In genomic region chr11:100823543-100824313, GRCm38 (mm10) we compare ENCODE assay signal across 12 mouse cellular contexts. TPM values are rescaled to one million over a fixed set of nuclear protein-coding genes. Genes with fewer than 3 reads are reported as not detected.
DNase-seq lines count a peak whose midpoint lies in the region; ATAC-seq and TF ChIP-seq lines count a peak whose summit lies in the region.
"Had no signal": no experiment of that assay in that cellular context is flagged by ENCODE, and none has a peak within 500 bp of the region (broad histone marks: within the 10 kb centered on the region; RNA-seq: fewer than 3 reads in every experiment).

No protein-coding gene starts in this region.

- no peak for ATAC-seq in heart, embryonic 14.5 days (ENCODE audit: insufficient number of reproducible peaks, insufficient read depth, low FRiP score, low read depth)
- ATAC-seq in G1E (ENCODE audit: extremely low read depth, insufficient number of reproducible peaks, low FRiP score, poor library complexity, severe bottlenecking), result peak; percentile 59; the same call in 1 of the 2 replicates
- ATAC-seq in liver, embryonic 14.5 days (ENCODE audit: insufficient read depth), result peak; percentile 52
- no peak for ATAC-seq in forebrain, embryonic 15.5 days (replicated peaks)
- no peak for ATAC-seq in forebrain, postnatal 0 days

- H3K9me3 ChIP-seq in heart, embryonic 14.5 days (ENCODE audit: control insufficient read depth, low read length), result no peaks in the 10 kb centered on the region
- H3K9me3 ChIP-seq in G1E (replicated peaks), result no peaks in the 10 kb centered on the region
- H3K9me3 ChIP-seq in liver, embryonic 14.5 days (ENCODE audit: control insufficient read depth, low read length), result no peaks in the 10 kb centered on the region
- H3K9me3 ChIP-seq in forebrain, embryonic 15.5 days, result no peaks in the 10 kb centered on the region
- no peaks in the 10 kb centered on the region for H3K9me3 ChIP-seq in forebrain, postnatal 0 days (ENCODE audit: low read length)
- H3K9me3 ChIP-seq: hindbrain, embryonic 15.5 days; neural tube, embryonic 12.5 days had no signal

- TF ChIP-seq EP300 in liver, embryonic 14.5 days (IDR thresholded peaks at IDR 0.05; ENCODE audit: low read depth), result 0 out of 2 replicates have a peak, but pooled peaks have one; percentile 17

- intact Hi-C loops in heart, postnatal 14 days (cut with DNase I), result loop anchor here (5.0 kb wide), 1 partner anchor 34 kb away; the partner anchor contains the start of gene Stat5a

- peak overlapping the region; percentile 45 to 70 for H3K27ac ChIP-seq in heart, embryonic 14.5 days (replicated peaks in 1 of 2; ENCODE audit: control insufficient read depth in 1 of 2, insufficient read depth in 1 of 2, low read depth in 2 of 2, low read length in 2 of 2)
- no peak overlapping the region for H3K27ac ChIP-seq in liver, embryonic 14.5 days
- H3K27ac ChIP-seq in forebrain, embryonic 15.5 days (replicated peaks), result no peak overlapping the region
- no peak overlapping the region for H3K27ac ChIP-seq in forebrain, postnatal 0 days (ENCODE audit: low read depth, low read length)
- H3K27ac ChIP-seq: hindbrain, embryonic 15.5 days; left cerebral cortex, adult 2 months; neural tube, embryonic 12.5 days had no signal

- peak overlapping the region; percentile 47; the same call in 1 of the 2 replicates for H3K9ac ChIP-seq in heart, embryonic 14.5 days (ENCODE audit: low read length)
- no peak overlapping the region for H3K9ac ChIP-seq in liver, embryonic 14.5 days (replicated peaks)
- no peak overlapping the region for H3K9ac ChIP-seq in forebrain, embryonic 15.5 days (replicated peaks)
- no peak overlapping the region for H3K9ac ChIP-seq in forebrain, postnatal 0 days
- H3K9ac ChIP-seq: hindbrain, embryonic 15.5 days; neural tube, embryonic 12.5 days had no signal

- no peak for TF ChIP-seq CTCF in G1E (IDR thresholded peaks at IDR 0.05; ENCODE audit: low read depth, low read length)
- TF ChIP-seq CTCF in liver, embryonic 14.5 days (IDR thresholded peaks at IDR 0.05; ENCODE audit: low read depth), result no peak
- TF ChIP-seq CTCF in forebrain, postnatal 0 days (IDR thresholded peaks at IDR 0.05; ENCODE audit: low read depth), result no peak

- no peaks in the 10 kb centered on the region for H3K27me3 ChIP-seq in heart, embryonic 14.5 days (ENCODE audit: control insufficient read depth, insufficient read depth, low read length)
- H3K27me3 ChIP-seq in G1E (ENCODE audit: insufficient read depth, low read length), result no peaks in the 10 kb centered on the region
- no peaks in the 10 kb centered on the region for H3K27me3 ChIP-seq in liver, embryonic 14.5 days (ENCODE audit: control insufficient read depth, insufficient read depth, low read length)
- peaks cover 14% of the 10 kb centered on the region; the same call in 1 of the 2 replicates for H3K27me3 ChIP-seq in forebrain, embryonic 15.5 days
- no peaks in the 10 kb centered on the region; the same call in 1 of the 2 replicates for H3K27me3 ChIP-seq in forebrain, postnatal 0 days (ENCODE audit: insufficient read depth, low read length)
- H3K27me3 ChIP-seq: hindbrain, embryonic 15.5 days; neural tube, embryonic 12.5 days had no signal

- no peak overlapping the region for H3K4me2 ChIP-seq in heart, embryonic 14.5 days (ENCODE audit: low read length)
- H3K4me2 ChIP-seq in liver, embryonic 14.5 days (ENCODE audit: low read depth), result no peak overlapping the region
- no peak overlapping the region for H3K4me2 ChIP-seq in forebrain, embryonic 15.5 days (replicated peaks)
- no peak overlapping the region for H3K4me2 ChIP-seq in forebrain, postnatal 0 days (ENCODE audit: low read depth)
- H3K4me2 ChIP-seq: hindbrain, embryonic 15.5 days; neural tube, embryonic 12.5 days had no signal

- H3K4me3 ChIP-seq in heart, embryonic 14.5 days (ENCODE audit: control insufficient read depth in 1 of 2, insufficient read depth in 1 of 2, low read depth in 1 of 2, low read length in 2 of 2), result no peak overlapping the region
- no peak overlapping the region for H3K4me3 ChIP-seq in G1E (ENCODE audit: low read depth, low read length)
- no peak overlapping the region for H3K4me3 ChIP-seq in liver, embryonic 14.5 days (ENCODE audit: insufficient read depth in 1 of 2, low read depth in 2 of 2, low read length in 2 of 2)
- no peak overlapping the region for H3K4me3 ChIP-seq in forebrain, embryonic 15.5 days
- H3K4me3 ChIP-seq in forebrain, postnatal 0 days (ENCODE audit: low read depth, low read length), result no peak overlapping the region
- H3K4me3 ChIP-seq: hindbrain, embryonic 15.5 days; left cerebral cortex, adult 2 months; neural tube, embryonic 12.5 days had no signal

- DNase-seq in heart, postnatal 14 days, result no peak
- DNase-seq in G1E (ENCODE audit: low spot score), result no peak
- no peak for DNase-seq in liver, embryonic 14.5 days (ENCODE audit: low read depth in 3 of 3, low spot score in 3 of 3)
- DNase-seq in thymus, postnatal 0 days (ENCODE audit: low spot score), result peak; percentile 90
- DNase-seq in right cerebral cortex, postnatal 36 days (ENCODE audit: low spot score in 2 of 2), result no peak
- DNase-seq in forebrain, postnatal 0 days, result no peak
- DNase-seq: gastrocnemius, postnatal 36 days had no signal

- 45% methylated on average over 8 of the region's 8 CpGs for WGBS in heart, embryonic 14.5 days
- WGBS in liver, embryonic 14.5 days (ENCODE audit: insufficient replicate concordance), result 24% methylated on average over 8 of the region's 8 CpGs
- WGBS in forebrain, embryonic 15.5 days, result 70% methylated on average over 8 of the region's 8 CpGs
- WGBS in forebrain, postnatal 0 days, result 69% methylated on average over 8 of the region's 8 CpGs

- peaks cover 33 to 68% of the 10 kb centered on the region in 2 experiments for H3K4me1 ChIP-seq in heart, embryonic 14.5 days (ENCODE audit: control insufficient read depth in 2 of 2, insufficient read depth in 2 of 2, low read length in 2 of 2)
- H3K4me1 ChIP-seq in G1E (ENCODE audit: insufficient read depth, low read depth, low read length), result peaks cover 89% of the 10 kb centered on the region
- peaks cover 21 to 53% of the 10 kb centered on the region in 2 experiments for H3K4me1 ChIP-seq in liver, embryonic 14.5 days (replicated peaks; ENCODE audit: control insufficient read depth in 2 of 2, insufficient read depth in 2 of 2, low read length in 1 of 2)
- peaks cover 25% of the 10 kb centered on the region for H3K4me1 ChIP-seq in forebrain, embryonic 15.5 days
- H3K4me1 ChIP-seq in forebrain, postnatal 0 days (ENCODE audit: insufficient read depth), result peaks cover 6% of the 10 kb centered on the region; the same call in 1 of the 2 replicates
- H3K4me1 ChIP-seq: neural tube, embryonic 12.5 days had no signal

- no peaks in the 10 kb centered on the region for H3K36me3 ChIP-seq in heart, embryonic 14.5 days (ENCODE audit: control insufficient read depth, insufficient read depth, low read length)
- H3K36me3 ChIP-seq in G1E (replicated peaks), result peaks cover 69% of the 10 kb centered on the region
- H3K36me3 ChIP-seq in liver, embryonic 14.5 days (replicated peaks; ENCODE audit: control insufficient read depth, insufficient read depth, low read depth), result no peaks in the 10 kb centered on the region
- H3K36me3 ChIP-seq in forebrain, embryonic 15.5 days, result no peaks in the 10 kb centered on the region
- no peaks in the 10 kb centered on the region for H3K36me3 ChIP-seq in forebrain, postnatal 0 days (ENCODE audit: insufficient read depth)
- H3K36me3 ChIP-seq: hindbrain, embryonic 15.5 days; neural tube, embryonic 12.5 days had no signal

RNA-seq across cellular contexts. Expression of gene Stat5b, which starts 26.8 kb away (rescaled TPM):
- polyA plus RNA-seq in heart, embryonic 14.5 days (2014; fragmentation: Nextera tagmentation; extraction: Ambion mirVana), result 28.8 and 31.4 TPM in 2 replicates
- 10 to 100 TPM; 62.4 to 66.5 TPM for total RNA-seq in heart, postnatal 14 days (2021)
- total RNA-seq in G1E (2014; fragmentation: Nextera tagmentation), result 91.4 and 93.0 TPM in 2 replicates
- 52.2 and 55.9 TPM in 2 replicates for total RNA-seq in G1E (2017)
- polyA plus RNA-seq in G1E (2012), result 65.8 and 73.5 TPM in 2 replicates
- polyA plus RNA-seq in liver, embryonic 14.5 days (2012; rRNA removed), result 10.6 and 12.4 TPM in 2 replicates
- 16.4 and 19.3 TPM in 2 replicates for polyA plus RNA-seq in liver, embryonic 14.5 days (2014; fragmentation: Nextera tagmentation; extraction: Ambion mirVana)
- polyA plus RNA-seq in thymus, postnatal 0 days (2015; fragmentation: Nextera tagmentation; extraction: Ambion mirVana), result 99.6 and 105 TPM in 2 replicates
- polyA plus RNA-seq in forebrain, embryonic 15.5 days (2015; fragmentation: Nextera tagmentation; extraction: Ambion mirVana), result 11.4 and 13.3 TPM in 2 replicates
- 17.8 and 22.6 TPM in 2 replicates for total RNA-seq in forebrain, postnatal 0 days (2014; rRNA removed)
- polyA plus RNA-seq in forebrain, postnatal 0 days (2015; fragmentation: Nextera tagmentation; extraction: Ambion mirVana), result 4.9 and 8.8 TPM in 2 replicates

RNA-seq across cellular contexts. Expression of gene Stat5a, which starts 35.4 kb away (rescaled TPM):
- polyA plus RNA-seq in heart, embryonic 14.5 days (2014; fragmentation: Nextera tagmentation; extraction: Ambion mirVana), result 5.6 and 6.4 TPM in 2 replicates
- 10 to 100 TPM; 28.1 to 28.7 TPM for total RNA-seq in heart, postnatal 14 days (2021)
- total RNA-seq in G1E (2014; fragmentation: Nextera tagmentation) (161 and 162 TPM in 2 replicates), G1E (2017) (106 and 112 TPM in 2 replicates)
- 157 and 161 TPM in 2 replicates for polyA plus RNA-seq in G1E (2012)
- 7.8 and 8.5 TPM in 2 replicates for polyA plus RNA-seq in liver, embryonic 14.5 days (2012; rRNA removed)
- polyA plus RNA-seq in liver, embryonic 14.5 days (2014; fragmentation: Nextera tagmentation; extraction: Ambion mirVana), result 7.2 and 8.6 TPM in 2 replicates
- 61.2 and 62.7 TPM in 2 replicates for polyA plus RNA-seq in thymus, postnatal 0 days (2015; fragmentation: Nextera tagmentation; extraction: Ambion mirVana)
- polyA plus RNA-seq in forebrain, embryonic 15.5 days (2015; fragmentation: Nextera tagmentation; extraction: Ambion mirVana), result 0.71 and 1.0 TPM in 2 replicates
- 2.0 and 2.6 TPM in 2 replicates for total RNA-seq in forebrain, postnatal 0 days (2014; rRNA removed)
- 1.1 and 1.6 TPM in 2 replicates for polyA plus RNA-seq in forebrain, postnatal 0 days (2015; fragmentation: Nextera tagmentation; extraction: Ambion mirVana)

RNA-seq across cellular contexts. Expression of gene Ghdc, which starts 53.0 kb away (rescaled TPM):
- polyA plus RNA-seq in heart, embryonic 14.5 days (2014; fragmentation: Nextera tagmentation; extraction: Ambion mirVana), result 4.0 and 4.7 TPM in 2 replicates
- 10 to 100 TPM; 12.7 to 13.3 TPM for total RNA-seq in heart, postnatal 14 days (2021)
- 6.0 and 6.3 TPM in 2 replicates for total RNA-seq in G1E (2014; fragmentation: Nextera tagmentation)
- total RNA-seq in G1E (2017), result 3.6 and 4.4 TPM in 2 replicates
- 3.8 and 3.9 TPM in 2 replicates for polyA plus RNA-seq in G1E (2012)
- 2.2 and 2.3 TPM in 2 replicates for polyA plus RNA-seq in liver, embryonic 14.5 days (2012; rRNA removed)
- 0.76 and 0.77 TPM in 2 replicates for polyA plus RNA-seq in liver, embryonic 14.5 days (2014; fragmentation: Nextera tagmentation; extraction: Ambion mirVana)
- 2.4 and 2.7 TPM in 2 replicates for polyA plus RNA-seq in thymus, postnatal 0 days (2015; fragmentation: Nextera tagmentation; extraction: Ambion mirVana)
- 2.8 and 3.0 TPM in 2 replicates for polyA plus RNA-seq in forebrain, embryonic 15.5 days (2015; fragmentation: Nextera tagmentation; extraction: Ambion mirVana)
- 6.1 and 7.3 TPM in 2 replicates for total RNA-seq in forebrain, postnatal 0 days (2014; rRNA removed)
- 1.8 and 4.4 TPM in 2 replicates for polyA plus RNA-seq in forebrain, postnatal 0 days (2015; fragmentation: Nextera tagmentation; extraction: Ambion mirVana)

Comparison
In these comparisons a context has a peak if more than half of its experiments do, and no peak if none do; other contexts are left out.
1. ATAC-seq: peak in G1E (single experiment) and liver, embryonic 14.5 days (single experiment); none in heart, embryonic 14.5 days (single experiment), forebrain, embryonic 15.5 days (single experiment) and forebrain, postnatal 0 days (single experiment).
2. H3K27ac ChIP-seq: peak in heart, embryonic 14.5 days (2 of 2); none in liver, embryonic 14.5 days (single experiment), forebrain, embryonic 15.5 days (single experiment) and forebrain, postnatal 0 days (single experiment).